Mouse (Mus musculus): ENCODE measurements around the gene 4930524B15Rik. TPM values are rescaled to one million over a fixed set of nuclear protein-coding genes. Genes with fewer than 3 reads are reported as not detected.
"Not testable (repeated sequence)": the region's sequence is repeated elsewhere in the genome, so short reads cannot be mapped to it uniquely, and the experiment has no call there.

Gene 4930524B15Rik
- polyA plus RNA-seq, 1 experiment from 2014 or later = not detected

DNA sequence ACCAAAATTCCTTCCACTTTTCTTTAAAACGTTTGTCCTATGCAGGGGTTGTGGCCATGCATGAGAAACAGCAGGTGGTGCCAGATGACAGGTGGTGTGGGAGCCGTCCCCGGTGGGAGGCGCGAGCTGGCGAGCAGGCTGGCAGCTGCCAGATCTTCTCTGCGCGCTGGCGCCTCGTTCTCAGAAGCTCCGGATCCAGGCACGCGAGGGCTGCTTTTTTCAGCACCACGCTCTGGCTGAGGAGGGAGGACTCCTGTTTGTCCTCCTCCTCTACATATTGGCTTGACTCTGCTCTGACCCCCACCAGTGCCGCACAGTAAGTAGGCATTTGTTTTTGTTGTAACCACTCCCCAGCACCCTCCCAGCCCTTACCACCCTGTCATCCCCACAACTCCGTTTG is 34.9 kb downstream of the 4930524B15Rik start, which contains the start of gene Nsg2:
TSS of gene Nsg2 (plus strand) at position 183 of the 400 bp plus-strand sequence.
- peak; percentile 69; the same call in 1 of the 2 replicates for ATAC-seq (ENCODE audit: insufficient number of reproducible peaks, low FRiP score, low TSS enrichment, low read depth)
- peaks cover 15% of the 10 kb centered on the region for H3K4me1 ChIP-seq
- H3K9me3 ChIP-seq = no peaks in the 10 kb centered on the region
- no peak within 1 kb of the TSS for H3K27ac ChIP-seq
- no peaks in the 10 kb centered on the region for H3K36me3 ChIP-seq
- peak within 1 kb of the TSS; percentile 39 for H3K4me2 ChIP-seq
- no peak within 1 kb of the TSS for H3K9ac ChIP-seq
- WGBS = under 1% methylated on average over 16 of the region's 16 CpGs
- H3K4me3 ChIP-seq = peak within 1 kb of the TSS; percentile 23
- peaks cover 7% of the 10 kb centered on the region; the same call in 1 of the 2 replicates for H3K27me3 ChIP-seq

DNA sequence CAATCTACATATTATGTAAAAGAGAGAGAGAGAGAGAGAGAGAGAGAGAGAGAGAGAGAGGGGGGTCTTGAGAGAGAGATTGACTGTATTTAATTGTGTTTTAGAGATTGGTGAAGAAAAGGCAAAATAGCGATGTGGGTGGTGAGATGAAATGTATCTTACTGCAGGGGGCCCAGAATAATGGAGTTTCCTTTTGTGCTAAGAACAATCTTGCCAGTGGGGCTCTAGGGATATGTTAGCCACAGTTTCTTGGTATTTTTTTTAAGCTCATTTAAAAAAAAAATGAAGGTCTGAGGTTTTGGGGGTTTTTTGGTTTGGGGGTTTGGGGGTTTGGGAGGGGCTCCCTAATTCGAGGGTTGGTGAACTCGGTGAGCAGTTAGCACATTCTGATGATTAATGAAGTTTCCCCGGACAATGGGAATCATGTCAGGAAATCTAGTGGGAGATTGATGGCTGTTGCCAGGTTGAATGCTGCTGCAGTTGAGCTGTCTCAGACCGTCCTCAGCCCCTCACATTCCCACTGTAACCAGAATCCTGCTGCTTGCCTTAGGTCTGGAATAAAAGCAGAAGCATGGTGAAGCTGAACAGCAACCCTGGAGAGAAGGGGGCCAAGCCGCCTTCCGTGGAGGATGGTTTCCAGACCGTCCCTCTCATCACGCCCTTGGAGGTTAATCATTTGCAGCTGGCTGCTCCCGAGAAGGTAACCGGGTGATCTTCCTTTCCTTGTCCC is 36.0 kb downstream of the 4930524B15Rik start:
- H3K27me3 ChIP-seq = peaks cover 7% of the 10 kb centered on the region; the same call in 1 of the 2 replicates
- H3K4me3 ChIP-seq = no peak overlapping the region; the same call in 1 of the 2 replicates
- H3K9ac ChIP-seq = no peak overlapping the region
- WGBS = 7% methylated on average over 11 of the region's 11 CpGs
- peaks cover 15% of the 10 kb centered on the region for H3K4me1 ChIP-seq
- no peak for ATAC-seq (ENCODE audit: insufficient number of reproducible peaks, low FRiP score, low TSS enrichment, low read depth)
- no peak overlapping the region for H3K27ac ChIP-seq
- peak overlapping the region; percentile 29 for H3K4me2 ChIP-seq
- no peaks in the 10 kb centered on the region for H3K36me3 ChIP-seq
- no peaks in the 10 kb centered on the region for H3K9me3 ChIP-seq

DNA sequence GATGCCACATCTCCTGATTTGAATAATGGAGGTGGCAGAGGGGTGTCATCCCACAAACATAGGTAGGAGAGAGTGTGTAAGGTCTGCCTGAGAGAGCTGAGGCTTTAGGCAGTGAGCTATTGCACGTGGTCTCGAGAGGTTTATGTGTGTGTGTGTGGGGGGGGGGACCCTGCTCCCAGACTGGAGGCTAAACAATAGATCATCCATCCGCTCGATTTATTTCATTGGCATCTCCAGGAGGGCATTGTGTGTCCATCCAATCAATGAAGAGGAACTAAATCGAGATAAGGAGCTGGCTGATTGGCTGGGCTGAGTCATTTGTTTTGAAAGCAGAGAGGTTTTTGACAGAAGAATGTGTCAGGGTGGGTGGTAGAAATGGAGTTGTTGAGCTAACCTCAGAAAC is 37.3 kb downstream of the 4930524B15Rik start:
- no peak for ATAC-seq (ENCODE audit: insufficient number of reproducible peaks, low FRiP score, low TSS enrichment, low read depth)
- Histone ChIP-seq H3K27me3 (peaks cover 7% of the 10 kb centered on the region; the same call in 1 of the 2 replicates), H3K9ac (no peak overlapping the region), H3K4me3 (no peak overlapping the region), H3K4me2 (no peak overlapping the region), H3K4me1 (peaks cover 15% of the 10 kb centered on the region), H3K9me3 (no peaks in the 10 kb centered on the region), H3K27ac (no peak overlapping the region), H3K36me3 (no peaks in the 10 kb centered on the region)
- 16% methylated on average over 5 of the region's 5 CpGs for WGBS

DNA sequence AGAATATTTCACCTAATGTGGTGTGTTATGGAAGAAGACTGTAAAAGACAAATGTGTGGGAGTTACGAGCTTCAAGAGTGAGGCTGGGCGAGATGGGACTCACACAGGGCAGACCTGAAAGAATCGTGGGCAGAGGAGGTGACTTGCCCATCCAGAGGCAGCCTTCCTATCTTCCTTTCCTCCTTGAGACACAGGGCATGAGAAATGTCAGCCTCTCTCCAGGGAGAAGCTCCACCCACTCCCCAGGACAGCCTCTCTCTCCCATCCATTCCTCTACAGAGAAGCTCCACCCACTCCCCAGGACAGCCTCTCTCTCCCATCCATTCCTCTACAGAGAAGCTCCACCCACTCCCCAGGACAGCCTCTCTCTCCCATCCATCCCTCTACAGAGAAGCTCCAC is 42.7 kb downstream of the 4930524B15Rik start:
- 79% methylated on average over 3 of the region's 3 CpGs for WGBS
- H3K27ac ChIP-seq; H3K36me3 ChIP-seq; H3K27me3 ChIP-seq; H3K4me2 ChIP-seq; ATAC-seq (ENCODE audit: insufficient number of reproducible peaks, low FRiP score, low TSS enrichment, low read depth); H3K4me3 ChIP-seq; H3K9ac ChIP-seq; H3K9me3 ChIP-seq: not testable (repeated sequence)
- H3K4me1 ChIP-seq = peaks cover 17% of the 10 kb centered on the region

DNA sequence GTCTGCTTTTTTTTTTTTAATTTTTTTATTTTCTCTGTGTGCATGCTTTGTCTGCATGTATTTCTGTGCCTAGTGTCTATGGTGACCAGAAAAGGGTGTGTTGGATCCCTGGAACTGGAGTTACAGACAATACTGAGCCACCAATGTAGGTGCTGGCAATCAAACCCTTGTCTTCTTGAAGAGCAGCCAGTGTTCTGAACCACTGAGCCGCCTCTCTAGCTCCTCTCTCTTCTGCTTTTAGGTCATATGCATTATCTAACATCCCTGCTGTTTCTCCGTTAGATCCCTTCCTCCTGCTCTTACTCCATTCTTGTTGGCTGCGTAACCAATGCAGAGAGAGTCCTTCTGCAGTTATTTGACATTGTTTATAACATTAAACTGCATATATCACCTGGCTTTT is 43.5 kb downstream of the 4930524B15Rik start:
- no peak for ATAC-seq (ENCODE audit: insufficient number of reproducible peaks, low FRiP score, low TSS enrichment, low read depth)
- 0 out of 2 replicates have a peak, but pooled peaks cover 1% of the 10 kb centered on the region for H3K27me3 ChIP-seq
- no peak overlapping the region for H3K27ac ChIP-seq
- H3K4me1 ChIP-seq = peaks cover 20% of the 10 kb centered on the region
- H3K4me2 ChIP-seq = no peak overlapping the region
- H3K36me3 ChIP-seq = no peaks in the 10 kb centered on the region
- H3K9ac ChIP-seq = no peak overlapping the region
- H3K4me3 ChIP-seq = no peak overlapping the region
- 86% methylated on average over 3 of the region's 3 CpGs for WGBS
- no peaks in the 10 kb centered on the region for H3K9me3 ChIP-seq

DNA sequence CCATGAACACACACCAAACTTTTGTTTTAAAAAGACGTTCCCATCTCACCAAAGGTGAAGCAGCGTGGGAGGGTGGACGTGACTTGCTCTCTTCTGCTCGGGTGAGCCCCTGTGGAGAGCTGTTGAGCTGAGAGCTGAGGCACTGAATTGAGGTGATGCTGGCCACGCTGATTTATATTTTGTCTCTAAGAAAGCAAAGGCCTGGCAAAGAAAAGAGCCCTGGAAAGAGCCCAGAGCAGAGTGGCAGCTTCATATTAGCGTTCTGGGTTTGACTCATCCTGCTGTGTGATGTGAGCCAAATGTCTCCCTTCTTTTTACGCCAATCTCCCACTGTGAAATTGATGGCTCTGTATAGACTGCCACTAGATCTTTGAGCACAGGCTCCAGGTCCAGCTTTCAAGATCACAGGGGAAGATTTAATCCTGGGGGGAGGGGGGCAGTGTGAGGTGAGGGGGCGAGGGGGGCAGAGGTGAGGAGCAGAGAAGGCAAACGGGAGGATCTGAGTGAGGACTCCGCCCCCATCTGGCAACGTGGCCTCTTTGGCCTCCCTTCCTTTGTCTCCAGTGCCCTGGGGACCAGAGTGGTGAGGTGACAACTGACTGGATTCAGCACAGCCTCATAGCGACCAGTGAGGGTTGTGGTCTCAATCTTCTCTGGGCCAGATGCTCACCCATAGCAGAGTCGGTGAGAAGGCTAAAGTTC is 44.7 kb downstream of the 4930524B15Rik start:
- Histone ChIP-seq H3K9me3 (no peaks in the 10 kb centered on the region), H3K27me3 (no peaks in the 10 kb centered on the region), H3K27ac (no peak overlapping the region), H3K4me2 (no peak overlapping the region), H3K36me3 (no peaks in the 10 kb centered on the region), H3K4me1 (peaks cover 20% of the 10 kb centered on the region), H3K4me3 (no peak overlapping the region), H3K9ac (no peak overlapping the region)
- no peak for ATAC-seq (ENCODE audit: insufficient number of reproducible peaks, low FRiP score, low TSS enrichment, low read depth)
- 29% methylated on average over 13 of the region's 13 CpGs for WGBS

DNA sequence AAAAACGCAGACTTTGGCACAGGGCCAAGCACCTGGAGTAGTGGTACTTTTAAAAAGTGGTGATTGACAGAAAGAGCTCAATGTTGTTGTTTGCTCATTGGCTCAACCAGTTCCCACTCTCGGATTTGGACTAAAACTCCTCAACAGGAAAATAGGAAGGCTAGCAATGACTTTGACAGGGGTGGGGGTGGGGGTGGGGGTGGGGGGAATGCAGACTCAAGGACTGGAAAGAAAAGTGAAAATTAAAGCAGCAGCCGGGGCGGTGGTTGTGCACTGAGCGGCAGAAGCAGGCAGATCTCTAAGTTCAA is 45.2 kb downstream of the 4930524B15Rik start:
- H3K9me3 ChIP-seq = no peaks in the 10 kb centered on the region
- H3K27ac ChIP-seq = no peak overlapping the region
- H3K9ac ChIP-seq = no peak overlapping the region
- no peak overlapping the region for H3K4me3 ChIP-seq
- WGBS = 52% methylated on average over 5 of the region's 5 CpGs
- no peak overlapping the region for H3K4me2 ChIP-seq
- ATAC-seq (ENCODE audit: insufficient number of reproducible peaks, low FRiP score, low TSS enrichment, low read depth) = no peak
- H3K4me1 ChIP-seq = peaks cover 20% of the 10 kb centered on the region
- no peaks in the 10 kb centered on the region for H3K27me3 ChIP-seq
- H3K36me3 ChIP-seq = no peaks in the 10 kb centered on the region

DNA sequence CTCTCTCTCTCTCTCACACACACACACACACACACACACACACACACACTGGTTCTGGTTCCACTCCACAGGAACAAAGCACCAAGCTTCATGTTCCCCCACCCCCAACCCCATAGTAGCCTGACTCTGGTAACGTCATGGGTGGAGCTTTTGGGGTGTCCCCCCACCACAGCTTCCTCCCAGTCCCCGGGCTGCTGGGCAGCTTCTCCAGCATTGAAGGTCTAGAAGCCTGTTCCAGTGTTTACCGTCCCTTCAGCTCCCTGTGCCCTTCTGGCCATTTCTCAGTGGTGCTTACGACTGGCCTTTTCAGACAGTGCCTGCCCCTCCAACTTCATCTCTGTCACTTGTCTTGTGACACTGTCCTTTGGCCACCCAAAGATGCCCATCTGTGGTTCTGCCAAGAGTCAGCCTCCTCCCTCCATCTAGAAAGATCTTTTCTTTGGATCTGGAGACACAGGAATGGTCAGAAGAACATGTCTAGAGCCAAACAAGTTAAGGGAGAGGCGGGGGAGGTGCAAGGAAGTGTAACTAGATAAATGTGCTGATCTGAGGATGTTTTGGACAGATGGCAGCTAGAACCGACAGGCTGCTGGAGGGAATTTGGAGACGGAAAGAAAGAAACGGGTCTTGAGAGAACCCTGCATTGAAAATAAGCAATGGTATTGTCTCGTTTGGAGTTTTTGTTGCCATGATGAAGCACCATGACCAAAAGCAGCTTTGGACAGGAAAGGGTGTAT is 46.6 kb downstream of the 4930524B15Rik start:
- H3K4me1 ChIP-seq = peaks cover 20% of the 10 kb centered on the region
- H3K4me2 ChIP-seq = no peak overlapping the region
- no peaks in the 10 kb centered on the region for H3K36me3 ChIP-seq
- ATAC-seq (ENCODE audit: insufficient number of reproducible peaks, low FRiP score, low TSS enrichment, low read depth) = no peak
- no peak overlapping the region for H3K27ac ChIP-seq
- no peak overlapping the region for H3K9ac ChIP-seq
- H3K4me3 ChIP-seq = no peak overlapping the region
- WGBS = 62% methylated on average over 9 of the region's 9 CpGs
- H3K27me3 ChIP-seq = no peaks in the 10 kb centered on the region
- no peaks in the 10 kb centered on the region for H3K9me3 ChIP-seq

DNA sequence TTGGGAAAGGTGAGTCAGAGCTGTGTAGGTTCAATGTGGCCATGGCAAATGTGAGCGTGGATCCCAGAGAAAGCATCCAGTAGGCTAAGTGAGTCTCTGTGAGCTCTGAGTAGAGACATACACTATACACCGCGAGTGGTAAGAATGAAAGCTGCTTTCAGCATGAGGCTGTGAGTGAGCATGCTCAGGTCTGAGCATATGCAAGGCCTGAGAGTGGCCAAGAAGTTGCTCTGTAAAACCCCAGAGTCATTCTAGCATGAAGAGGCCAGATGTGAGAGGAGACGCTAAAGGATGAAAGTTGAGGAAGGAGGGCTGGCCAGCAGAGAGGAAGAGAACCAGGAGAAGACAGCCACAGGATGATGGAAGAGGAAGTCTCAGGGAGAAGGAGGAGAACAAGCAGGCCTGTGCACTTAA is 47.6 kb downstream of the 4930524B15Rik start:
- no peak overlapping the region; the same call in 1 of the 2 replicates for H3K27ac ChIP-seq
- H3K4me2 ChIP-seq = no peak overlapping the region
- H3K27me3 ChIP-seq = no peaks in the 10 kb centered on the region
- no peak overlapping the region for H3K9ac ChIP-seq
- H3K9me3 ChIP-seq = no peaks in the 10 kb centered on the region
- WGBS = 67% methylated on average over 4 of the region's 4 CpGs
- H3K4me1 ChIP-seq = peaks cover 20% of the 10 kb centered on the region
- no peaks in the 10 kb centered on the region for H3K36me3 ChIP-seq
- H3K4me3 ChIP-seq = no peak overlapping the region
- ATAC-seq (ENCODE audit: insufficient number of reproducible peaks, low FRiP score, low TSS enrichment, low read depth) = no peak

DNA sequence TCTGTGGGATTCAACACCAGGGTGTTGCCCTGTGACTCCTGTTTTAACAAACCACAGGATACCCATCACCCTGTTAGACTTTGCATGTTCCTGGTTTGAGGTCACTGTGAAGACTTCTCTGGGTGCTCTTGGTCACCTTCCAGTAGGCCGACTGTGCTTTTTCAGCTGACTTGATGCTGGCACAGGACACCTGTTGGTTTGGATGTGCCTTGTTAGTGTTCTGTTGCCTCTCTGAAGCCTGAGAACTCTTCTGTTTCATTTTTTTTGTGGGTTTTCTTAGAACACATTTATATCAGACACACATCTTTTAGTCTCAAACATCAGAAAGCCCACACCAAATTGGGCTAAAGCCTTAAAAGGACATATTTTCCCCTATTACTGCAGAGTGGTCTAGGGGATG is 48.2 kb downstream of the 4930524B15Rik start:
- no peak overlapping the region for H3K27ac ChIP-seq
- H3K4me3 ChIP-seq = no peak overlapping the region
- H3K4me1 ChIP-seq = peaks cover 20% of the 10 kb centered on the region
- H3K4me2 ChIP-seq = no peak overlapping the region
- 85% methylated on average over 1 of the region's 1 CpGs for WGBS
- ATAC-seq (ENCODE audit: insufficient number of reproducible peaks, low FRiP score, low TSS enrichment, low read depth) = no peak
- no peaks in the 10 kb centered on the region for H3K9me3 ChIP-seq
- H3K9ac ChIP-seq = no peak overlapping the region
- H3K27me3 ChIP-seq = no peaks in the 10 kb centered on the region
- no peaks in the 10 kb centered on the region for H3K36me3 ChIP-seq

DNA sequence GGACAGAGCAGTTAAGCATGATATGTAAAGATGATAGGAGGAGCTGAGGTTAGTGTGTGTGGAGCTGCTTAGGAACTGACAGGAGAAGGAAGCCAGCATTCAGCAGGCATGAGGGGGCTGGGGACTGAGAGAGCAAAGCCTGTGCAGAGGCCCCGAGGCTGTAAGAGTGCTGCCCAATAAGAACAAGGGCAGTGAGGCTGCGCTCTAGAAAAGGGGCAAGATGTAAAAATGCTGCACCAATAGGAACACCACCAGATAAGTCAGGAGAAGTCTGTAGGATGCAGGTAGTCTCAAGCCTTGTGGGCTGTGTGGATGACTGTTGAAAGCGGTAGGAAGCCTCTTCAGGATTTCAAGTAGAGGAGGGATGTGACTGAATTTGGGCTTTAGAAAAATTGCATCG is 52.8 kb downstream of the 4930524B15Rik start:
- Histone ChIP-seq H3K27ac (no peak overlapping the region), H3K9me3 (no peaks in the 10 kb centered on the region), H3K4me3 (no peak overlapping the region), H3K4me1 (peaks cover 7% of the 10 kb centered on the region; the same call in 1 of the 2 replicates), H3K27me3 (no peaks in the 10 kb centered on the region), H3K4me2 (no peak overlapping the region), H3K36me3 (no peaks in the 10 kb centered on the region), H3K9ac (no peak overlapping the region)
- 54% methylated on average over 4 of the region's 4 CpGs for WGBS
- ATAC-seq (ENCODE audit: insufficient number of reproducible peaks, low FRiP score, low TSS enrichment, low read depth) = no peak
